Mouse (Mus musculus): ENCODE data around the gene Cox6a1.

GRCm38 (mm10) chr5:115296347-115296746 lies 52.4 kb downstream of the Cox6a1 start:
- TF ChIP-seq CTCF (IDR thresholded peaks at IDR 0.05), result no peak
- TF ChIP-seq EP300 (IDR thresholded peaks at IDR 0.05), result no peak

All from lung, postnatal 0 days (tissue).